Mouse (Mus musculus) MEL (cell line): ENCODE measurements around the gene Btnl10. TPM values are rescaled to one million over a fixed set of nuclear protein-coding genes. Genes with fewer than 3 reads are reported as not detected.
A peak's percentile ranks its signal among the peaks of the same experiment; 100 is the strongest.

Experiments
- DNase-seq: peaks from one replicate; pipeline ENCODE4 v3.0.0; 2011; ENCODE audit warnings: low read depth, low spot score
- H3K27ac ChIP-seq: 2 replicates; pipeline ENCODE4 v1.5.1; 2012; ENCODE audit warnings: low read depth, mild to moderate bottlenecking, control low read depth, low read length, moderate library complexity; ENCODE audit not compliant: control insufficient read depth
- H3K27me3 ChIP-seq, 2 experiments: fragments of 150-350 bp in 1 of 2; sonication (generic) in 1 of 2; 2 replicates each; pipeline ENCODE4 v1.6.1; 2012; ENCODE audit warnings: low read length in 2 of 2, mild to moderate bottlenecking in 2 of 2, improper control_type of control experiment in 1 of 2, moderate library complexity in 1 of 2; ENCODE audit not compliant: insufficient read depth in 2 of 2, control insufficient read depth in 1 of 2
- H3K36me3 ChIP-seq, 2 experiments: 2 replicates each; pipeline ENCODE4 v1.6.1; 2012 to 2014; ENCODE audit warnings: low read length in 2 of 2, improper control_type of control experiment in 1 of 2, inconsistent platforms in 1 of 2, mild to moderate bottlenecking in 1 of 2; ENCODE audit not compliant: insufficient read depth in 2 of 2, control insufficient read depth in 1 of 2
- H3K4me1 ChIP-seq, 2 experiments: fragments of 150-350 bp in 1 of 2; sonication (generic) in 1 of 2; 2 replicates each; pipeline ENCODE4 v1.6.1; 2012; ENCODE audit warnings: low read length in 2 of 2, improper control_type of control experiment in 1 of 2, mild to moderate bottlenecking in 1 of 2; ENCODE audit not compliant: insufficient read depth in 2 of 2, control insufficient read depth in 1 of 2
- H3K4me3 ChIP-seq, 2 experiments: fragments of 150-350 bp in 1 of 2; sonication (generic) in 1 of 2; 2 replicates each; pipeline ENCODE4 v1.5.1; 2012; ENCODE audit warnings: low read depth in 2 of 2, low read length in 2 of 2, mild to moderate bottlenecking in 2 of 2, moderate library complexity in 2 of 2, control low read depth in 1 of 2, improper control_type of control experiment in 1 of 2; ENCODE audit not compliant: control insufficient read depth in 1 of 2, insufficient read depth in 1 of 2
- H3K79me2 ChIP-seq: 2 replicates; pipeline ENCODE4 v1.6.1; 2012; ENCODE audit warnings: mild to moderate bottlenecking, low read length, moderate library complexity; ENCODE audit not compliant: control insufficient read depth, poor library complexity, insufficient read depth
- H3K9ac ChIP-seq: 2 replicates; pipeline ENCODE4 v1.6.1; 2012; ENCODE audit warnings: low read depth, mild to moderate bottlenecking, control low read depth, low read length, moderate library complexity; ENCODE audit not compliant: control insufficient read depth, poor library complexity, severe bottlenecking
- H3K9me3 ChIP-seq: fragments of 150-350 bp; sonication (generic); replicated peaks from 2 replicates; pipeline ENCODE4 v1.6.1; 2012; ENCODE audit warnings: mild to moderate bottlenecking, low read length, improper control_type of control experiment, moderate library complexity; ENCODE audit not compliant: insufficient read depth
- BHLHE40 ChIP-seq: IDR thresholded peaks from 2 replicates; pipeline ENCODE4 v1.6.1; 2012; ENCODE audit warnings: low read depth, mild to moderate bottlenecking, inconsistent platforms, low read length, improper control_type of control experiment, borderline replicate concordance
- CHD1 ChIP-seq: IDR thresholded peaks from 2 replicates; pipeline ENCODE4 v1.6.1; 2012; ENCODE audit warnings: low read depth, mild to moderate bottlenecking, inconsistent platforms, low read length, improper control_type of control experiment
- CTCF ChIP-seq, 3 experiments: IDR thresholded peaks in 2 of 3; conservative IDR thresholded peaks in 1 of 3; 2 replicates each; pipeline ENCODE4 v1.5.1; 2011 to 2012; ENCODE audit warnings: low read length in 3 of 3, low read depth in 2 of 3, mild to moderate bottlenecking in 2 of 3, improper control_type of control experiment in 1 of 3, inconsistent platforms in 1 of 3, mixed read lengths in 1 of 3, moderate library complexity in 1 of 3; ENCODE audit not compliant: control insufficient read depth in 1 of 3, insufficient read depth in 1 of 3, poor library complexity in 1 of 3, severe bottlenecking in 1 of 3
- E2F4 ChIP-seq: IDR thresholded peaks from 2 replicates; pipeline ENCODE4 v1.6.1; 2011; ENCODE audit warnings: low read depth, low read length, improper control_type of control experiment, borderline replicate concordance
- EP300 ChIP-seq, 2 experiments: IDR thresholded peaks; 2 replicates each; pipeline ENCODE4 v1.6.1; 2011; ENCODE audit warnings: improper control_type of control experiment in 2 of 2, low read length in 2 of 2, low read depth in 1 of 2, mild to moderate bottlenecking in 1 of 2
- ETS1 ChIP-seq: IDR thresholded peaks from 2 replicates; pipeline ENCODE4 v1.6.1; 2012; ENCODE audit warnings: low read depth, mild to moderate bottlenecking, inconsistent platforms, low read length, improper control_type of control experiment, moderate library complexity
- GATA1 ChIP-seq: IDR thresholded peaks from 2 replicates; pipeline ENCODE4 v1.6.1; 2011; ENCODE audit warnings: low read depth, low read length, improper control_type of control experiment
- HCFC1 ChIP-seq: IDR thresholded peaks from 2 replicates; pipeline ENCODE4 v1.6.1; 2012; ENCODE audit warnings: low read depth, mild to moderate bottlenecking, inconsistent platforms, low read length, improper control_type of control experiment, moderate library complexity
- KAT2A ChIP-seq: conservative IDR thresholded peaks from 2 replicates; pipeline ENCODE4 v1.6.1; 2012; ENCODE audit warnings: low read depth, low read length, improper control_type of control experiment, inconsistent platforms
- MAFK ChIP-seq: IDR thresholded peaks from 2 replicates; pipeline ENCODE4 v1.6.1; 2011; ENCODE audit warnings: low read depth, mild to moderate bottlenecking, low read length, improper control_type of control experiment, borderline replicate concordance
- MAX ChIP-seq: IDR thresholded peaks from 2 replicates; pipeline ENCODE4 v1.6.1; 2011; ENCODE audit warnings: low read length, improper control_type of control experiment
- MAZ ChIP-seq: IDR thresholded peaks from 2 replicates; pipeline ENCODE4 v1.6.1; 2012; ENCODE audit warnings: low read depth, mild to moderate bottlenecking, inconsistent platforms, low read length, improper control_type of control experiment
- MXI1 ChIP-seq: IDR thresholded peaks from 2 replicates; pipeline ENCODE4 v1.6.1; 2011; ENCODE audit warnings: mild to moderate bottlenecking, low read depth, low read length, improper control_type of control experiment
- MYB ChIP-seq: IDR thresholded peaks from 2 replicates; pipeline ENCODE4 v1.6.1; 2011; ENCODE audit warnings: mild to moderate bottlenecking, low read depth, low read length, improper control_type of control experiment
- MYC ChIP-seq: IDR thresholded peaks from 2 replicates; pipeline ENCODE4 v1.6.1; 2011; ENCODE audit warnings: low read depth, mild to moderate bottlenecking, low read length, improper control_type of control experiment, moderate library complexity
- POLR2AphosphoS2 ChIP-seq: IDR thresholded peaks from 2 replicates; pipeline ENCODE4 v1.6.1; 2011; ENCODE audit warnings: low read length, improper control_type of control experiment
- RAD21 ChIP-seq: IDR thresholded peaks from 2 replicates; pipeline ENCODE4 v1.6.1; 2011; ENCODE audit warnings: mild to moderate bottlenecking, low read depth, low read length, improper control_type of control experiment
- RCOR1 ChIP-seq: IDR thresholded peaks from 2 replicates; pipeline ENCODE4 v1.6.1; 2012; ENCODE audit warnings: low read depth, mild to moderate bottlenecking, inconsistent platforms, low read length, improper control_type of control experiment
- SIN3A ChIP-seq: IDR thresholded peaks from 2 replicates; pipeline ENCODE4 v1.6.1; 2012; ENCODE audit warnings: low read length, improper control_type of control experiment, inconsistent platforms
- TAL1 ChIP-seq: IDR thresholded peaks from 2 replicates; pipeline ENCODE4 v1.6.1; 2012; ENCODE audit warnings: mild to moderate bottlenecking, inconsistent platforms, low read length, moderate library complexity, mixed read lengths
- TBP ChIP-seq: IDR thresholded peaks from 2 replicates; pipeline ENCODE4 v1.8.0; 2011; ENCODE audit warnings: low read depth, low read length, improper control_type of control experiment
- TCF12 ChIP-seq: IDR thresholded peaks from 2 replicates; pipeline ENCODE4 v1.6.1; 2014; ENCODE audit warnings: low read depth, mild to moderate bottlenecking, inconsistent platforms, low read length, improper control_type of control experiment, moderate library complexity
- UBTF ChIP-seq: IDR thresholded peaks from 2 replicates; pipeline ENCODE4 v1.6.1; 2012; ENCODE audit warnings: low read depth, mild to moderate bottlenecking, inconsistent platforms, low read length, improper control_type of control experiment, moderate library complexity, borderline replicate concordance; ENCODE audit not compliant: insufficient read depth
- USF1 ChIP-seq: IDR thresholded peaks from 2 replicates; pipeline ENCODE4 v1.6.1; 2014; ENCODE audit warnings: low read depth, mild to moderate bottlenecking, inconsistent platforms, low read length, improper control_type of control experiment, moderate library complexity
- USF2 ChIP-seq, 2 experiments: IDR thresholded peaks; 2 replicates each; pipeline ENCODE4 v1.6.1; 2011 to 2012; ENCODE audit warnings: improper control_type of control experiment in 2 of 2, low read length in 2 of 2, borderline replicate concordance in 1 of 2, inconsistent platforms in 1 of 2, low read depth in 1 of 2, mild to moderate bottlenecking in 1 of 2; ENCODE audit not compliant: insufficient read depth in 1 of 2
- ZKSCAN1 ChIP-seq: IDR thresholded peaks from 2 replicates; pipeline ENCODE4 v1.6.1; 2012; ENCODE audit warnings: low read depth, mild to moderate bottlenecking, inconsistent platforms, low read length, improper control_type of control experiment, moderate library complexity
- ZMIZ1 ChIP-seq: IDR thresholded peaks from 2 replicates; pipeline ENCODE4 v1.6.1; 2012; ENCODE audit warnings: low read depth, mild to moderate bottlenecking, inconsistent platforms, low read length, improper control_type of control experiment, moderate library complexity
- ZNF384 ChIP-seq: IDR thresholded peaks from 2 replicates; pipeline ENCODE4 v1.6.1; 2012; ENCODE audit warnings: low read depth, mild to moderate bottlenecking, inconsistent platforms, low read length, improper control_type of control experiment
- polyA plus RNA-seq, 2 experiments: library from polyadenylated mRNA; stranded (reverse) in 1 of 2; unstranded in 1 of 2; fragments of >175 nt in 1 of 2; fragments of >200 nt in 1 of 2; gene quantifications; 2 replicates each; pipeline versions ENCODE4 v1.2.1 to v1.2.4; 2012; ENCODE audit warnings: low replicate concordance in 2 of 2, low read depth in 1 of 2; ENCODE audit not compliant: insufficient read length in 2 of 2, insufficient read depth in 1 of 2, missing spikeins in 1 of 2
- total RNA-seq: library from RNA; depleted of rRNA; stranded (reverse); fragments of 300-350 nt; gene quantifications from 2 replicates; pipeline ENCODE4 v1.2.3, GENCODE M21; 2012; rRNA removed

Gene Btnl10
- total RNA-seq (0.62 and 1.7 TPM in 2 replicates), polyA plus RNA-seq (under 1 TPM in 1 of 2 experiments, not detected in 1; 0.92 TPM)

GRCm38 (mm10) chr11:58917745-58918366, at the start of gene Btnl10:
Gene Btnl10, plus strand, starts transcription at chr11:58917908.
- Histone ChIP-seq H3K79me2 (no peaks in the 10 kb centered on the region), H3K36me3 (peaks cover 0 to 16% of the 10 kb centered on the region in 2 experiments; a peak in 2 of 4 replicates), H3K27me3 (no peaks in the 10 kb centered on the region), H3K4me1 (peaks cover 8 to 24% of the 10 kb centered on the region in 2 experiments), H3K27ac (peak within 1 kb of the TSS; percentile 25), H3K9me3 (no peaks in the 10 kb centered on the region), H3K4me3 (peak within 1 kb of the TSS; percentile 17 to 44), H3K9ac (peak within 1 kb of the TSS; percentile 25)
- TF ChIP-seq ZKSCAN1 (no peak), E2F4 (no peak), GATA1 (peak; percentile 69; the same call in 1 of the 2 replicates), MAX (0 out of 2 replicates have a peak, but pooled peaks have one; percentile 10), MYC (no peak), MAFK (no peak), KAT2A (0 out of 2 replicates have a peak, but pooled peaks have one; percentile 27), USF1 (0 out of 2 replicates have a peak, but pooled peaks have one; percentile 17), POLR2AphosphoS2 (no peak), USF2 (IDR thresholded peaks at IDR 0.05; ENCODE audit: borderline replicate concordance in 1 of 2, insufficient read depth in 1 of 2, low read depth in 1 of 2, low read length in 2 of 2) (no peak), TCF12 (peak; percentile 91), MAZ (peak; percentile 56; the same call in 1 of the 2 replicates), BHLHE40 (peak; percentile 61; the same call in 1 of the 2 replicates), RAD21 (no peak), HCFC1 (no peak), SIN3A (peak; percentile 82), TBP (no peak), TAL1 (peak; percentile 70), ETS1 (peak; percentile 74), UBTF (no peak), MYB (no peak), ZNF384 (peak; percentile 95), ZMIZ1 (no peak), MXI1 (peak; percentile 50), CTCF (IDR thresholded peaks at IDR 0.05 in 2 of 3, conservative IDR thresholded peaks at IDR 0.05 in 1 of 3; ENCODE audit: control insufficient read depth in 1 of 3, insufficient read depth in 1 of 3, low read depth in 2 of 3, low read length in 3 of 3, poor library complexity in 1 of 3, severe bottlenecking in 1 of 3) (no peak), CHD1 (peak; percentile 37; the same call in 1 of the 2 replicates), RCOR1 (peak; percentile 67; the same call in 1 of the 2 replicates), EP300 (IDR thresholded peaks at IDR 0.05; ENCODE audit: low read depth in 1 of 2, low read length in 2 of 2) (peak; percentile 62 to 83)
- DNase-seq, result peak; percentile 77
